Mouse (Mus musculus) embryo, embryonic 10.5 days (tissue): ENCODE data around the gene Kif18b.

Experiments
- DNase-seq: peaks from one replicate; pipeline ENCODE4 v3.0.0-alpha.2; 2015; ENCODE audit warnings: low spot score

Gene Kif18b

GRCm38 (mm10) chr11:102880585-102881313 lies 44.2 kb downstream of the Kif18b start, which contains the start of the genes Eftud2 and Ccdc103:
Gene Eftud2 (minus strand): TSS chr11:102880985.
Gene Ccdc103 (plus strand): TSS chr11:102881204.
- DNase-seq = peak; percentile 96

GRCm38 (mm10) chr11:102879558-102879957 lies 45.4 kb downstream of the Kif18b start:
- no peak for DNase-seq

GRCm38 (mm10) chr11:102874801-102875334 lies 50.1 kb downstream of the Kif18b start:
- no peak for DNase-seq

GRCm38 (mm10) chr11:102864272-102864671 lies 60.7 kb downstream of the Kif18b start:
- DNase-seq = peak; percentile 88

GRCm38 (mm10) chr11:102859933-102860332 lies 65.0 kb downstream of the Kif18b start:
- DNase-seq = no peak

GRCm38 (mm10) chr11:102858951-102859350 lies 66.0 kb downstream of the Kif18b start:
- no peak for DNase-seq

GRCm38 (mm10) chr11:102855941-102856340 lies 69.0 kb downstream of the Kif18b start:
- DNase-seq = peak; percentile 54
